Mouse (Mus musculus): ENCODE measurements around the gene Hist1h3h. TPM values are rescaled to one million over a fixed set of nuclear protein-coding genes. Genes with fewer than 3 reads are reported as not detected.
"Not testable (repeated sequence)": the region's sequence is repeated elsewhere in the genome, so short reads cannot be mapped to it uniquely, and the experiment has no call there.

The Hist1h3h gene
- polyA plus RNA-seq, 1 experiment from 2014 or later = 18.4 TPM

- ATAC-seq (replicated peaks; ENCODE audit: low FRiP score, low TSS enrichment, low read depth) (no peak), DNase-seq (ENCODE audit: low spot score) (peak; percentile 73)
- H3K27ac ChIP-seq (ENCODE audit: low read depth) = peak overlapping the region; percentile 98
- no peaks in the 10 kb centered on the region for H3K9me3 ChIP-seq (ENCODE audit: control insufficient read depth, low read length)
- H3K36me3 ChIP-seq (ENCODE audit: control insufficient read depth, insufficient read depth, low read length) = no peaks in the 10 kb centered on the region
- under 1% methylated on average over 20 of the region's 22 CpGs for WGBS
- H3K4me2 ChIP-seq (ENCODE audit: low read length) = peak overlapping the region; percentile 91
- H3K27me3 ChIP-seq (replicated peaks; ENCODE audit: control insufficient read depth, insufficient read depth, low read length) = no peaks in the 10 kb centered on the region
- peak overlapping the region; percentile 73 for H3K9ac ChIP-seq (ENCODE audit: low read length)
- H3K4me1 ChIP-seq (replicated peaks; ENCODE audit: control insufficient read depth, insufficient read depth, low read length) = peaks cover 18% of the 10 kb centered on the region
- peak overlapping the region; percentile 50 for H3K4me3 ChIP-seq (ENCODE audit: low read depth, low read length)
Measured at GRCm38 (mm10) chr13:21715131-21715863, 2.2 kb upstream of the Hist1h3h start.

GRCm38 (mm10) chr13:21715864-21716539 is 1.5 kb upstream of the Hist1h3h start, which contains the start of the genes Hist1h2bl and Hist1h2ai:
Hist1h2bl (minus strand) TSS chr13:21716143.
Hist1h2ai (plus strand) TSS chr13:21716422.
- H3K4me3 ChIP-seq (ENCODE audit: low read depth, low read length) = peak within 1 kb of the TSS; percentile 50
- DNase-seq (ENCODE audit: low spot score) (peak; percentile 83), ATAC-seq (replicated peaks; ENCODE audit: low FRiP score, low TSS enrichment, low read depth) (peak; percentile 89)
- H3K27ac ChIP-seq (ENCODE audit: low read depth) = peak within 1 kb of the TSS; percentile 98
- H3K27me3 ChIP-seq (replicated peaks; ENCODE audit: control insufficient read depth, insufficient read depth, low read length); H3K36me3 ChIP-seq (ENCODE audit: control insufficient read depth, insufficient read depth, low read length); H3K9me3 ChIP-seq (ENCODE audit: control insufficient read depth, low read length): not testable (repeated sequence)
- H3K9ac ChIP-seq (ENCODE audit: low read length) = peak within 1 kb of the TSS; percentile 91
- WGBS = under 1% methylated on average over 28 of the region's 50 CpGs
- peaks cover 22% of the 10 kb centered on the region for H3K4me1 ChIP-seq (replicated peaks; ENCODE audit: control insufficient read depth, insufficient read depth, low read length)
- peak within 1 kb of the TSS; percentile 91 for H3K4me2 ChIP-seq (ENCODE audit: low read length)

- peak overlapping the region; percentile 98 for H3K27ac ChIP-seq (ENCODE audit: low read depth)
- H3K27me3 ChIP-seq (replicated peaks; ENCODE audit: control insufficient read depth, insufficient read depth, low read length); H3K9me3 ChIP-seq (ENCODE audit: control insufficient read depth, low read length); H3K36me3 ChIP-seq (ENCODE audit: control insufficient read depth, insufficient read depth, low read length); ATAC-seq (replicated peaks; ENCODE audit: low FRiP score, low TSS enrichment, low read depth): not testable (repeated sequence)
- H3K4me1 ChIP-seq (replicated peaks; ENCODE audit: control insufficient read depth, insufficient read depth, low read length) = peaks cover 24% of the 10 kb centered on the region
- WGBS = 0% methylated on average over 9 of the region's 38 CpGs
- peak overlapping the region; percentile 50 for H3K4me3 ChIP-seq (ENCODE audit: low read depth, low read length)
- peak; percentile 78 for DNase-seq (ENCODE audit: low spot score)
- peak overlapping the region; percentile 91 for H3K9ac ChIP-seq (ENCODE audit: low read length)
- H3K4me2 ChIP-seq (ENCODE audit: low read length) = peak overlapping the region; percentile 82
Measured at GRCm38 (mm10) chr13:21716540-21717391, 693 bp upstream of the Hist1h3h start.

- WGBS = 60% methylated on average over 4 of the region's 4 CpGs
- Histone ChIP-seq H3K4me2 (ENCODE audit: low read length) (peak overlapping the region; percentile 78), H3K27me3 (replicated peaks; ENCODE audit: control insufficient read depth, insufficient read depth, low read length) (no peaks in the 10 kb centered on the region), H3K4me1 (replicated peaks; ENCODE audit: control insufficient read depth, insufficient read depth, low read length) (peaks cover 31% of the 10 kb centered on the region), H3K9me3 (ENCODE audit: control insufficient read depth, low read length) (no peaks in the 10 kb centered on the region), H3K4me3 (ENCODE audit: low read depth, low read length) (peak overlapping the region; percentile 38), H3K36me3 (ENCODE audit: control insufficient read depth, insufficient read depth, low read length) (no peaks in the 10 kb centered on the region), H3K27ac (ENCODE audit: low read depth) (peak overlapping the region; percentile 87), H3K9ac (ENCODE audit: low read length) (peak overlapping the region; percentile 86)
- peak; percentile 63 for DNase-seq (ENCODE audit: low spot score)
- no peak for ATAC-seq (replicated peaks; ENCODE audit: low FRiP score, low TSS enrichment, low read depth)
Measured at GRCm38 (mm10) chr13:21718381-21719080, 1.1 kb downstream of the Hist1h3h start.

- not testable (repeated sequence) for H3K36me3 ChIP-seq (ENCODE audit: control insufficient read depth, insufficient read depth, low read length); H3K9me3 ChIP-seq (ENCODE audit: control insufficient read depth, low read length); H3K27me3 ChIP-seq (replicated peaks; ENCODE audit: control insufficient read depth, insufficient read depth, low read length)
- H3K27ac ChIP-seq (ENCODE audit: low read depth) = peak overlapping the region; percentile 93
- DNase-seq (ENCODE audit: low spot score) (peak; percentile 72), ATAC-seq (replicated peaks; ENCODE audit: low FRiP score, low TSS enrichment, low read depth) (peak; percentile 21; the same call in 1 of the 2 replicates)
- peaks cover 26% of the 10 kb centered on the region for H3K4me1 ChIP-seq (replicated peaks; ENCODE audit: control insufficient read depth, insufficient read depth, low read length)
- H3K4me2 ChIP-seq (ENCODE audit: low read length) = peak overlapping the region; percentile 74
- 2% methylated on average over 21 of the region's 44 CpGs for WGBS
- peak overlapping the region; percentile 69 for H3K9ac ChIP-seq (ENCODE audit: low read length)
- peak overlapping the region; percentile 35 for H3K4me3 ChIP-seq (ENCODE audit: low read depth, low read length)
Measured at GRCm38 (mm10) chr13:21721107-21721756, 3.8 kb downstream of the Hist1h3h start.

- ATAC-seq (replicated peaks; ENCODE audit: low FRiP score, low TSS enrichment, low read depth) (peak; percentile 95), DNase-seq (ENCODE audit: low spot score) (peak; percentile 86)
- peak within 1 kb of the TSS; percentile 35 for H3K4me3 ChIP-seq (ENCODE audit: low read depth, low read length)
- H3K27me3 ChIP-seq (replicated peaks; ENCODE audit: control insufficient read depth, insufficient read depth, low read length); H3K9me3 ChIP-seq (ENCODE audit: control insufficient read depth, low read length); H3K36me3 ChIP-seq (ENCODE audit: control insufficient read depth, insufficient read depth, low read length): not testable (repeated sequence)
- H3K27ac ChIP-seq (ENCODE audit: low read depth) = peak within 1 kb of the TSS; percentile 93
- H3K9ac ChIP-seq (ENCODE audit: low read length) = peak within 1 kb of the TSS; percentile 69
- under 1% methylated on average over 34 of the region's 37 CpGs for WGBS
- peak within 1 kb of the TSS; percentile 74 for H3K4me2 ChIP-seq (ENCODE audit: low read length)
- H3K4me1 ChIP-seq (replicated peaks; ENCODE audit: control insufficient read depth, insufficient read depth, low read length) = peaks cover 26% of the 10 kb centered on the region
Measured at GRCm38 (mm10) chr13:21721757-21722372, 4.4 kb downstream of the Hist1h3h start, which contains the start of gene Hist1h2bm. Hist1h2bm (plus strand) TSS chr13:21722044.

GRCm38 (mm10) chr13:21722373-21722925 is 5.0 kb downstream of the Hist1h3h start:
- peak overlapping the region; percentile 93 for H3K27ac ChIP-seq (ENCODE audit: low read depth)
- H3K9me3 ChIP-seq (ENCODE audit: control insufficient read depth, low read length) = no peaks in the 10 kb centered on the region
- H3K4me3 ChIP-seq (ENCODE audit: low read depth, low read length) = peak overlapping the region; percentile 33
- peak overlapping the region; percentile 64 for H3K9ac ChIP-seq (ENCODE audit: low read length)
- H3K27me3 ChIP-seq (replicated peaks; ENCODE audit: control insufficient read depth, insufficient read depth, low read length) = no peaks in the 10 kb centered on the region
- DNase-seq (ENCODE audit: low spot score) (no peak), ATAC-seq (replicated peaks; ENCODE audit: low FRiP score, low TSS enrichment, low read depth) (0 out of 2 replicates have a peak, but pooled peaks have one; percentile 9)
- 7% methylated on average over 6 of the region's 11 CpGs for WGBS
- peaks cover 26% of the 10 kb centered on the region for H3K4me1 ChIP-seq (replicated peaks; ENCODE audit: control insufficient read depth, insufficient read depth, low read length)
- H3K36me3 ChIP-seq (ENCODE audit: control insufficient read depth, insufficient read depth, low read length) = no peaks in the 10 kb centered on the region
- H3K4me2 ChIP-seq (ENCODE audit: low read length) = peak overlapping the region; percentile 74
